Mouse (Mus musculus): ENCODE data around the gene Jun.

DNA sequence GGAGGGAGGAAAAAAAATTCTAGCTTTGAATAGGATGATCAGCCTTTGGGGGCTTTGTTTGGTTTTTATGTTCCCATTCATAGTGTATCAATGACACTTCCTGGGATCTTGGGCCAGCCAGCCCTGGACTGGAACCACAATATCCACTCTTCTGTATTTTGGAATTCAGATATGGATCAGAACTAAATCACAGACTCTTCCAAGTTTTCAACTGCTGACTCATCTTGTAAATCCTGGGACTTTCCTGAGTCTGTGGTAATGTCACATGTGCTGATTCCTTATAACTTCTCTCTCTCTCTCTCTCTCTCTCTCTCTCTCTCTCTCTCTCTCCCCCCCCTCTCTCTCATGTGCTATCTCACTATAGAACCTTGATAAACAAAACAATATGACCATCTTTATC, 48.7 kb upstream of the Jun start:
- TF ChIP-seq CTCF (IDR thresholded peaks at IDR 0.05; ENCODE audit: control insufficient read depth, insufficient read depth, insufficient replicate concordance, low read depth, low read length) = no peak
- TF ChIP-seq POLR2A (IDR thresholded peaks at IDR 0.05; ENCODE audit: control insufficient read depth, low read depth, low read length) = no peak

Measured in testis, adult 2 months (tissue).